Mouse (Mus musculus) hindbrain, embryonic 13.5 days (tissue): ENCODE measurements at regions not wholly inside any gene's neighbourhood (a gene's known extent, or its start where the extent isn't known, plus 50 kb on each side); places are given as distances from the start of the nearest gene placed in this dataset.

Experiments used
- ATAC-seq: fragments of 200-750 bp; cut with Nextera tagmentation; 2 replicates; pipeline ENCODE4 v1.8.0; 2017; ENCODE audit warnings: moderate TSS enrichment; ENCODE audit not compliant: low FRiP score
- H3K27ac ChIP-seq: fragments of 300-500 bp; sonication (generic); 2 replicates; pipeline ENCODE4 v1.5.1; 2015; ENCODE audit warnings: inconsistent platforms, mild to moderate bottlenecking, moderate library complexity
- H3K27me3 ChIP-seq: fragments of 300-500 bp; sonication (generic); 2 replicates; pipeline ENCODE4 v1.6.1; 2015; ENCODE audit warnings: mild to moderate bottlenecking, inconsistent platforms
- H3K36me3 ChIP-seq: fragments of 300-500 bp; sonication (generic); 2 replicates; pipeline ENCODE4 v1.6.1; 2015; ENCODE audit warnings: mild to moderate bottlenecking, inconsistent platforms
- H3K4me1 ChIP-seq: fragments of 300-500 bp; sonication (generic); replicated peaks from 2 replicates; pipeline ENCODE4 v1.6.1; 2015; ENCODE audit warnings: inconsistent platforms
- H3K4me2 ChIP-seq: fragments of 300-500 bp; sonication (generic); 2 replicates; pipeline ENCODE4 v1.6.1; 2015; ENCODE audit warnings: inconsistent platforms, mild to moderate bottlenecking, moderate library complexity
- H3K4me3 ChIP-seq: fragments of 300-500 bp; sonication (generic); 2 replicates; pipeline ENCODE4 v1.5.1; 2015; ENCODE audit warnings: mild to moderate bottlenecking, inconsistent platforms
- H3K9ac ChIP-seq: fragments of 300-500 bp; sonication (generic); 2 replicates; pipeline ENCODE4 v1.6.1; 2015; ENCODE audit warnings: mild to moderate bottlenecking, inconsistent platforms
- H3K9me3 ChIP-seq: fragments of 300-500 bp; sonication (generic); 2 replicates; pipeline ENCODE4 v1.6.1; 2016; ENCODE audit warnings: inconsistent platforms
- WGBS: fragments of 180-500 bp; shearing (Covaris S2); methylation state at CpG from one replicate; pipeline ENCODE4 v1.1.7; 2015; 5-methylcytosine and 5-hydroxymethylcytosine counted together

DNA sequence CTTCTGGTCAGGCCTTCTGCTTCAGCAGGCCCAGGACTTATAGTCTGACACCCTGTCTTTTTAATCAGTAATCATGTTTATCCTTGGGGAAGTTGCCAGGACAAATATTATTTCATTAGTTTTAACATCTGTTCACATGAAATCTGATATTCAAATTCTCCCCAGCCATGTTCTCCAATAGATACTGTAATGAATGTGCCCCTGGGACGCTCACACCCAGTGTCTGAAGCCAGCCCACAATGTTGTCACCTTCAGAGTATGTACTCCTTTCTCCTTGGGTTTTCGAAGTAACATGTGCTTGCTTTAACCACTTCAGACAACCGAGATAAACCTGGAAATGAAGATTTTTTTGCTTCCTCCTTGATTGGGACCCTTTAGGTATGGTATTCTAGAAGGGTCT is 156.3 kb downstream of the Ackr3 start:
- H3K4me1 ChIP-seq: no peaks in the 10 kb centered on the region
- 0 out of 2 replicates have a peak, but pooled peaks cover 4% of the 10 kb centered on the region for H3K27me3 ChIP-seq
- no peak overlapping the region for H3K27ac ChIP-seq
- no peak overlapping the region for H3K4me3 ChIP-seq
- H3K9ac ChIP-seq: no peak overlapping the region
- no peak for ATAC-seq
- no peaks in the 10 kb centered on the region for H3K36me3 ChIP-seq
- H3K9me3 ChIP-seq: no peaks in the 10 kb centered on the region
- 85% methylated on average over 3 of the region's 3 CpGs for WGBS
- H3K4me2 ChIP-seq: no peak overlapping the region

DNA sequence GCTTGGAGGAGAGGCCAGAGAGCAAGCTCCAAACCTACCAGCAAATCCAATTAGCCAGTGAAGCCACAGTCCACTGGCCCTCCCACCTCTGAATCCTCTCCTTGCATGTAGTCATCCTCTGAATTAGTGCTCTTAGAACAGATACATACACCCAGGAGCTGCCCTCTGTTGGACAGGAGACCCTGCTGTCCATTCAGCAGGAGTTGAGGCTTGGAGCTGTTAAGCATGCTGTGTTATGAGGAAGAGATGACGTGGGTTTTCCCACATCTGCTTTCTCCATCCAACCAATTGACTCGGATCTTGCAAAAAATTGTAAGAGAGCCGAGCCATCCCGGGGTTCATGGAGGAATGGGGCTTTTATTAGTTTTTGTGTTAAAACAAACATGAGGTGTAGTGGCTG is 160.7 kb downstream of the Ackr3 start:
- H3K27me3 ChIP-seq: 0 out of 2 replicates have a peak, but pooled peaks cover 4% of the 10 kb centered on the region

GRCm38 (mm10) chr1:90368581-90368980 is 164.8 kb downstream of the Ackr3 start:
- Histone ChIP-seq H3K27ac (no peak overlapping the region), H3K36me3 (no peaks in the 10 kb centered on the region), H3K4me3 (no peak overlapping the region), H3K9me3 (no peaks in the 10 kb centered on the region), H3K4me1 (no peaks in the 10 kb centered on the region), H3K9ac (no peak overlapping the region), H3K27me3 (no peaks in the 10 kb centered on the region), H3K4me2 (no peak overlapping the region)
- no peak for ATAC-seq
- 93% methylated on average over 10 of the region's 10 CpGs for WGBS

More for the DNA sequence above, 160.7 kb downstream of the Ackr3 start:
- ATAC-seq: no peak
- Histone ChIP-seq H3K4me2 (no peak overlapping the region), H3K27ac (no peak overlapping the region), H3K4me1 (no peaks in the 10 kb centered on the region), H3K4me3 (no peak overlapping the region), H3K9me3 (no peaks in the 10 kb centered on the region), H3K9ac (no peak overlapping the region), H3K36me3 (no peaks in the 10 kb centered on the region)
- 78% methylated on average over 4 of the region's 4 CpGs for WGBS

- Histone ChIP-seq H3K9me3 (no peaks in the 10 kb centered on the region), H3K4me2 (no peak overlapping the region), H3K27me3 (no peaks in the 10 kb centered on the region), H3K9ac (no peak overlapping the region), H3K4me1 (peaks cover 3% of the 10 kb centered on the region; the same call in 1 of the 2 replicates), H3K36me3 (no peaks in the 10 kb centered on the region), H3K4me3 (no peak overlapping the region), H3K27ac (no peak overlapping the region)
- whole genome bisulfite sequencing: 81% methylated on average over 2 of the region's 2 CpGs
- no peak for ATAC-seq
Observed at GRCm38 (mm10) chr1:90369287-90369686, 165.5 kb downstream of the Ackr3 start.

- H3K4me3 ChIP-seq: no peak overlapping the region
- H3K27ac ChIP-seq: no peak overlapping the region
- H3K36me3 ChIP-seq: no peaks in the 10 kb centered on the region
- no peak overlapping the region for H3K4me2 ChIP-seq
- 80% methylated on average over 5 of the region's 5 CpGs for WGBS
- no peaks in the 10 kb centered on the region for H3K9me3 ChIP-seq
- ATAC-seq: no peak
- H3K4me1 ChIP-seq: peaks cover 6% of the 10 kb centered on the region; the same call in 1 of the 2 replicates
- H3K27me3 ChIP-seq: no peaks in the 10 kb centered on the region
- H3K9ac ChIP-seq: no peak overlapping the region
Observed at GRCm38 (mm10) chr1:90370766-90371165, 167.0 kb downstream of the Ackr3 start.

GRCm38 (mm10) chr1:90373001-90373400 is 169.2 kb downstream of the Ackr3 start:
- Histone ChIP-seq H3K9ac (no peak overlapping the region), H3K4me2 (no peak overlapping the region), H3K4me1 (peaks cover 6% of the 10 kb centered on the region; the same call in 1 of the 2 replicates), H3K9me3 (no peaks in the 10 kb centered on the region), H3K4me3 (no peak overlapping the region), H3K27ac (no peak overlapping the region), H3K36me3 (no peaks in the 10 kb centered on the region), H3K27me3 (no peaks in the 10 kb centered on the region)
- WGBS: 60% methylated on average over 5 of the region's 5 CpGs
- no peak for ATAC-seq

GRCm38 (mm10) chr1:90374517-90374916 is 170.7 kb downstream of the Ackr3 start:
- Histone ChIP-seq H3K9ac (no peak overlapping the region), H3K4me3 (no peak overlapping the region), H3K4me1 (peaks cover 6% of the 10 kb centered on the region; the same call in 1 of the 2 replicates), H3K27me3 (no peaks in the 10 kb centered on the region), H3K27ac (peak overlapping the region; percentile 72), H3K36me3 (no peaks in the 10 kb centered on the region), H3K9me3 (no peaks in the 10 kb centered on the region), H3K4me2 (no peak overlapping the region)
- no peak for ATAC-seq
- WGBS: 71% methylated on average over 12 of the region's 12 CpGs

DNA sequence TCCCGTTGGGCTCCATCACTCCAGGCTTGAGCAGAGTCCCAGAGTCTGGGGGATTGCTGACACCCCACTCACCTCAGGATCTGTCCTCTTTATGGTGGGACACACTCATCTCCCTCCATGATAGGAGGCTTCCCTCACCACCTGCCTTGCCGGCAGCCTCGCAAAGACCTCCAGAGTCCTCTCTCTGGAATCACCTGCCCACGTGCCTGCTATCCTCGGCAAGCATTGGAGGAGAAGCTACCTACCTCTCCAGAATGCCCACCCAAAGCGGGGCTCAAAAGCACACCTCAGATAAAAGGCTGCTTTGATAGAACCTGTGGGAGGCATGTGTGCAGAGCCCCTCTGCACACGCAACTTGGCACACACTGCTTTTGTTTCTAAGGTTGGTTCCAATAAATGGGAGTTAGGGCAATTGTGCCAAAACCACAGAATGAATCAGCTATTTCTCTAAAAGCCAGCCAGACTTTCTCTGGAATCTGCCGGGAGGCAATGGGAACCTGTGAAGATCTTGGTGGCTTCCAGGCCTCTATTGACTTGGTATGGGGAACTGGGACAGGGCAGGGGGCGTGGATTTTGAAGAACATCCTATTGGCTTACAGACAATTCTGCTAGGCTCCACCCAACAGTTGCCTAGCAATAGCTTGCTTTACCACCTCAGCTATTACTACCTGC is 176.4 kb downstream of the Ackr3 start:
- 89% methylated on average over 9 of the region's 9 CpGs for WGBS
- Histone ChIP-seq H3K4me1 (no peaks in the 10 kb centered on the region), H3K9me3 (no peaks in the 10 kb centered on the region), H3K27me3 (no peaks in the 10 kb centered on the region), H3K27ac (no peak overlapping the region), H3K36me3 (no peaks in the 10 kb centered on the region), H3K4me2 (no peak overlapping the region), H3K9ac (no peak overlapping the region), H3K4me3 (no peak overlapping the region)
- no peak for ATAC-seq

GRCm38 (mm10) chr1:90382941-90383470 is 179.2 kb downstream of the Ackr3 start:
- H3K27ac ChIP-seq: no peak overlapping the region
- H3K4me3 ChIP-seq: no peak overlapping the region
- no peaks in the 10 kb centered on the region for H3K9me3 ChIP-seq
- no peak for ATAC-seq
- no peak overlapping the region for H3K4me2 ChIP-seq
- no peaks in the 10 kb centered on the region for H3K27me3 ChIP-seq
- H3K36me3 ChIP-seq: no peaks in the 10 kb centered on the region
- H3K9ac ChIP-seq: no peak overlapping the region
- 74% methylated on average over 11 of the region's 11 CpGs for WGBS
- no peaks in the 10 kb centered on the region for H3K4me1 ChIP-seq

DNA sequence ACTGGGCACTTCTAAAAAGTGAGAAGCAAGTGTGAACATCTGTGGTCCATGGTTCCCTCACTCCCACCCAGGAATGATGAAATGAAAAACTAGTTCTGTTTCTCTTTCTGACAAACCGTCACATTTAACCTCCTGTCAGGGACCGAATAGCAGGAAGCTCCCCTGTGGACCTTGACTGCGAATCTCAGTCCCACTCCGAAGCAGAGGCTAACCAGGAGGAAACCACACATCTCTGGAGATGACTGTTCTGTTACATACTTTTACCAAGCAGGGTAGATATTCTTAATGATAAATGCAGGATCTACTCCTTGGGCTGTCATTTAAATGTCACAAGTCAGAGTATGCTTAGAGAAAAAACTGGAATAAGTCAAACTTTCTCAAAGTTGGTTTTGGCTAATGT is 181.2 kb downstream of the Ackr3 start:
- no peaks in the 10 kb centered on the region for H3K9me3 ChIP-seq
- WGBS: 87% methylated on average over 4 of the region's 4 CpGs
- ATAC-seq: no peak
- no peaks in the 10 kb centered on the region for H3K27me3 ChIP-seq
- H3K9ac ChIP-seq: no peak overlapping the region
- H3K4me2 ChIP-seq: no peak overlapping the region
- H3K4me3 ChIP-seq: no peak overlapping the region
- no peaks in the 10 kb centered on the region for H3K36me3 ChIP-seq
- no peak overlapping the region for H3K27ac ChIP-seq
- H3K4me1 ChIP-seq: no peaks in the 10 kb centered on the region

- H3K9ac ChIP-seq: no peak overlapping the region
- H3K27me3 ChIP-seq: no peaks in the 10 kb centered on the region
- H3K4me3 ChIP-seq: no peak overlapping the region
- WGBS: 88% methylated on average over 7 of the region's 7 CpGs
- no peaks in the 10 kb centered on the region for H3K9me3 ChIP-seq
- ATAC-seq: no peak
- H3K36me3 ChIP-seq: no peaks in the 10 kb centered on the region
- no peaks in the 10 kb centered on the region for H3K4me1 ChIP-seq
- no peak overlapping the region for H3K4me2 ChIP-seq
- no peak overlapping the region for H3K27ac ChIP-seq
Observed at GRCm38 (mm10) chr1:90386792-90387191, 183.0 kb downstream of the Ackr3 start.

- H3K36me3 ChIP-seq: no peaks in the 10 kb centered on the region
- H3K9me3 ChIP-seq: no peaks in the 10 kb centered on the region
- no peak overlapping the region for H3K27ac ChIP-seq
- no peak overlapping the region for H3K9ac ChIP-seq
- H3K4me3 ChIP-seq: no peak overlapping the region
- 0 out of 2 replicates have a peak, but pooled peaks cover 4% of the 10 kb centered on the region for H3K27me3 ChIP-seq
- no peaks in the 10 kb centered on the region for H3K4me1 ChIP-seq
- no peak for ATAC-seq
- no peak overlapping the region for H3K4me2 ChIP-seq
- WGBS: 91% methylated on average over 7 of the region's 7 CpGs
Observed at GRCm38 (mm10) chr1:90390422-90390821, 186.6 kb downstream of the Ackr3 start.

DNA sequence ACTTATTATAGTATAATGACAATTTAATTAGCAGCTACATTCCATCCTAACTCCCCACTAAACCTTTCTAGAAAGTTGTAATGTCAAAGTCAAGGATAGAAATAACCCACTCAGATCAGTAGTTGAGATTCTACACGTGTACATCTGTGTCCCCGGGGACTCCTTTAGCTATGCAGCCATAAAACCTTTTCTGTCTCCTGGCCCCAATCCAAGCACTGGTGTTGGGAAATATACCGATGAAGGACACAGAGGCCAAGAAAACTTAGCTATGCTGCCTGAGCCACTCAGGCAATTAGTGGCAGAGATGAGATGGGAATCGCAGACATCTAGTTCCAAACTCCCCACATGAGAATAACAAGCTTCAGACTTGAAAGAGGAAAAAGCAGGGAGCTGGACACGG is 190.1 kb downstream of the Ackr3 start:
- Histone ChIP-seq H3K4me3 (no peak overlapping the region), H3K9ac (no peak overlapping the region), H3K4me1 (peaks cover 12% of the 10 kb centered on the region), H3K27ac (no peak overlapping the region), H3K27me3 (0 out of 2 replicates have a peak, but pooled peaks cover 4% of the 10 kb centered on the region), H3K4me2 (no peak overlapping the region), H3K36me3 (no peaks in the 10 kb centered on the region), H3K9me3 (no peaks in the 10 kb centered on the region)
- ATAC-seq: no peak
- 66% methylated on average over 5 of the region's 5 CpGs for WGBS
